Mouse (Mus musculus) bone marrow macrophage, adult 2 months (primary cell): Measurements from ENCODE around the gene Hddc2.

Experiments used
- CTCF ChIP-seq: IDR thresholded peaks from 2 replicates; pipeline ENCODE4 v1.5.1; 2012; ENCODE audit warnings: low read depth, mild to moderate bottlenecking, low read length, moderate library complexity
- POLR2A ChIP-seq: IDR thresholded peaks from 2 replicates; pipeline ENCODE4 v1.6.1; 2012; ENCODE audit warnings: mild to moderate bottlenecking, low read depth, low read length, borderline replicate concordance

DNA sequence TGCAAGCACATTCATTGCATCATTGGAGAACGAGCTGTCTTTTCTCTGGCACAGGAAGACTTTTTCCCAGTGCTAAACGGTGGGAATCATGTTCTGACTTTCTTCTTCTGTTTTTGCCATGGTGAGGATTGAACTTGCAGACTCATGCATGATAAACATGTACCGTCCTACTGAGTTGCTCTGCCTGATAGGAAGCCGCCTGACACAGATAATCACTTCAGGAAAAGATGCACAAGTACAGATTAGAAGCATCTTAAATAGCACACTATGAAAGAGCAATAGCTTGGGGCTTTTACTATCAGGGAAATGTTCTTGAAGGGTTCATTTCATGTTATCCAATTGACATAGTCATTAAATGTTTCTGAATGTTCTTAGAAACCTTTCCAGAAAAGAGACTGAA lies 46.6 kb downstream of the Hddc2 start:
- TF ChIP-seq POLR2A, result no peak
- TF ChIP-seq CTCF, result no peak
